Mouse (Mus musculus): ENCODE measurements at regions not wholly inside any gene's neighbourhood (a gene's known extent, or its start where the extent isn't known, plus 50 kb on each side); places are given as distances from the start of the nearest gene placed in this dataset.
"Not testable (repeated sequence)": the region's sequence is repeated elsewhere in the genome, so short reads cannot be mapped to it uniquely, and the experiment has no call there.

GRCm38 (mm10) chr13:82593831-82594230, 811.0 kb downstream of the Cetn3 start:
- no peak for DNase-seq (ENCODE audit: low read depth, low spot score)
- TF ChIP-seq MYC (IDR thresholded peaks at IDR 0.05; ENCODE audit: low read depth, low read length): no peak
- no peak for TF ChIP-seq MAZ (IDR thresholded peaks at IDR 0.05; ENCODE audit: low read depth, low read length)
- TF ChIP-seq RAD21 (IDR thresholded peaks at IDR 0.05; ENCODE audit: low read depth, low read length): no peak
- no peak for TF ChIP-seq ETS1 (IDR thresholded peaks at IDR 0.05; ENCODE audit: low read depth, low read length)
- TF ChIP-seq TBP (IDR thresholded peaks at IDR 0.05; ENCODE audit: low read depth, low read length): no peak
- no peak for TF ChIP-seq UBTF (IDR thresholded peaks at IDR 0.05; ENCODE audit: borderline replicate concordance, insufficient read depth, low read depth, low read length)
- TF ChIP-seq SIN3A (IDR thresholded peaks at IDR 0.05; ENCODE audit: low read length): no peak
- TF ChIP-seq GATA1 (IDR thresholded peaks at IDR 0.05; ENCODE audit: low read depth, low read length): no peak
- no peak for TF ChIP-seq SMC3 (IDR thresholded peaks at IDR 0.05; ENCODE audit: low read depth, low read length)
- TF ChIP-seq POLR2A (IDR thresholded peaks at IDR 0.05; ENCODE audit: control insufficient read depth in 1 of 2, insufficient read depth in 1 of 2, low read depth in 1 of 2, low read length in 2 of 2, poor library complexity in 1 of 2): no peak
- TF ChIP-seq USF2 (IDR thresholded peaks at IDR 0.05; ENCODE audit: borderline replicate concordance in 1 of 2, insufficient read depth in 1 of 2, low read depth in 1 of 2, low read length in 2 of 2): no peak
- no peak for TF ChIP-seq POLR2AphosphoS5 (IDR thresholded peaks at IDR 0.05; ENCODE audit: borderline replicate concordance, low read depth, low read length)
- no peaks in the 10 kb centered on the region for H3K9me3 ChIP-seq (replicated peaks; ENCODE audit: insufficient read depth, low read length)

DNA sequence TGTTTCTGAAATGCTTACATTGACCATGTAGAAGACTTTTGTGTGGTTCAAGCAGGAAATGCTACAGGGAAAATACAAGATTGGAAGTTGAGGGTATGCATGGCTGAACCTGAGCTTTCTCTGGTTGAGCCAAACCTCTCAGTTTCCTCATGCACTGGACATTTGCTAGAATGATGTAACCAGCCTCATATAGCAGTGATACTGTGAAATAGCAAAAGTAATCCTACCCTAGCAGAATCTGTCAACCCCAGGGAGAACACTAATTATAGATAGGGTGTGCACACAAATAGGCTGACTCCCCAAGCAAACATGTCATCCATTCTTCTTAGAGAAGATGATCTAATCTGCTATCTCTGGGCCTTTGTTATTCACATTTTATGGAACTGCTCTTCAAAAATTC, 812.7 kb downstream of the Cetn3 start:
- DNase-seq (ENCODE audit: low read depth, low spot score): no peak

More at GRCm38 (mm10) chr13:82593831-82594230, 811.0 kb downstream of the Cetn3 start:
- H3K79me2 ChIP-seq (ENCODE audit: control insufficient read depth, insufficient read depth, low read length, poor library complexity): no peaks in the 10 kb centered on the region
- H3K9ac ChIP-seq (ENCODE audit: control insufficient read depth, low read depth, low read length, poor library complexity, severe bottlenecking): no peak overlapping the region
- no peak overlapping the region for H3K4me3 ChIP-seq (ENCODE audit: control insufficient read depth in 1 of 2, insufficient read depth in 1 of 2, low read depth in 2 of 2, low read length in 2 of 2)
- H3K36me3 ChIP-seq (ENCODE audit: control insufficient read depth in 1 of 2, insufficient read depth in 2 of 2, low read length in 2 of 2): no peaks in the 10 kb centered on the region
- no peak overlapping the region for H3K27ac ChIP-seq (ENCODE audit: control insufficient read depth, low read depth, low read length)
- H3K4me1 ChIP-seq (ENCODE audit: control insufficient read depth in 1 of 2, insufficient read depth in 2 of 2, low read length in 2 of 2): no peaks in the 10 kb centered on the region
- no peaks in the 10 kb centered on the region for H3K27me3 ChIP-seq (ENCODE audit: control insufficient read depth in 1 of 2, insufficient read depth in 2 of 2, low read length in 2 of 2)

GRCm38 (mm10) chr13:82605868-82606267, 823.0 kb downstream of the Cetn3 start:
- H3K79me2 ChIP-seq (ENCODE audit: control insufficient read depth, insufficient read depth, low read length, poor library complexity); H3K27me3 ChIP-seq (ENCODE audit: control insufficient read depth in 1 of 2, insufficient read depth in 2 of 2, low read length in 2 of 2); H3K27ac ChIP-seq (ENCODE audit: control insufficient read depth, low read depth, low read length); H3K9ac ChIP-seq (ENCODE audit: control insufficient read depth, low read depth, low read length, poor library complexity, severe bottlenecking); H3K4me1 ChIP-seq (ENCODE audit: control insufficient read depth in 1 of 2, insufficient read depth in 2 of 2, low read length in 2 of 2); H3K4me3 ChIP-seq (ENCODE audit: control insufficient read depth in 1 of 2, insufficient read depth in 1 of 2, low read depth in 2 of 2, low read length in 2 of 2); H3K36me3 ChIP-seq (ENCODE audit: control insufficient read depth in 1 of 2, insufficient read depth in 2 of 2, low read length in 2 of 2); H3K9me3 ChIP-seq (replicated peaks; ENCODE audit: insufficient read depth, low read length): not testable (repeated sequence)
- DNase-seq (ENCODE audit: low read depth, low spot score): peak; percentile 5

More for the DNA sequence above, 812.7 kb downstream of the Cetn3 start:
- no peaks in the 10 kb centered on the region for H3K9me3 ChIP-seq (replicated peaks; ENCODE audit: insufficient read depth, low read length)
- no peak overlapping the region for H3K4me3 ChIP-seq (ENCODE audit: control insufficient read depth in 1 of 2, insufficient read depth in 1 of 2, low read depth in 2 of 2, low read length in 2 of 2)
- H3K36me3 ChIP-seq (ENCODE audit: control insufficient read depth in 1 of 2, insufficient read depth in 2 of 2, low read length in 2 of 2): no peaks in the 10 kb centered on the region
- H3K27ac ChIP-seq (ENCODE audit: control insufficient read depth, low read depth, low read length): no peak overlapping the region
- no peaks in the 10 kb centered on the region for H3K4me1 ChIP-seq (ENCODE audit: control insufficient read depth in 1 of 2, insufficient read depth in 2 of 2, low read length in 2 of 2)
- no peak for TF ChIP-seq POLR2AphosphoS2 (IDR thresholded peaks at IDR 0.05; ENCODE audit: low read length)
- no peak for TF ChIP-seq ZNF384 (IDR thresholded peaks at IDR 0.05; ENCODE audit: low read depth, low read length)
- TF ChIP-seq SMC3 (IDR thresholded peaks at IDR 0.05; ENCODE audit: low read depth, low read length): no peak
- TF ChIP-seq KAT2A (conservative IDR thresholded peaks at IDR 0.05; ENCODE audit: low read depth, low read length): no peak
- TF ChIP-seq TAL1 (IDR thresholded peaks at IDR 0.05; ENCODE audit: low read length): no peak
- no peak for TF ChIP-seq MAZ (IDR thresholded peaks at IDR 0.05; ENCODE audit: low read depth, low read length)
- TF ChIP-seq MYB (IDR thresholded peaks at IDR 0.05; ENCODE audit: low read depth, low read length): no peak
- no peak for TF ChIP-seq USF1 (IDR thresholded peaks at IDR 0.05; ENCODE audit: low read depth, low read length)
- TF ChIP-seq MXI1 (IDR thresholded peaks at IDR 0.05; ENCODE audit: low read depth, low read length): no peak
- no peak for TF ChIP-seq MAX (IDR thresholded peaks at IDR 0.05; ENCODE audit: low read length)
- no peak for TF ChIP-seq ZKSCAN1 (IDR thresholded peaks at IDR 0.05; ENCODE audit: low read depth, low read length)
- no peak for TF ChIP-seq CHD1 (IDR thresholded peaks at IDR 0.05; ENCODE audit: low read depth, low read length)
- no peak overlapping the region for H3K9ac ChIP-seq (ENCODE audit: control insufficient read depth, low read depth, low read length, poor library complexity, severe bottlenecking)
- H3K27me3 ChIP-seq (ENCODE audit: control insufficient read depth in 1 of 2, insufficient read depth in 2 of 2, low read length in 2 of 2): no peaks in the 10 kb centered on the region
- no peaks in the 10 kb centered on the region for H3K79me2 ChIP-seq (ENCODE audit: control insufficient read depth, insufficient read depth, low read length, poor library complexity)

Data from MEL (cell line).